20 mouse cellular contexts compared by ENCODE assay signal in genomic region chr2:152800762-152801113, GRCm38 (mm10). TPM values are rescaled to one million over a fixed set of nuclear protein-coding genes. Genes with fewer than 3 reads are reported as not detected.
DNase-seq lines count a peak whose midpoint lies in the region; ATAC-seq and TF ChIP-seq lines count a peak whose summit lies in the region.
"Had no signal": no experiment of that assay in that cellular context is flagged by ENCODE, and none has a peak within 500 bp of the region (broad histone marks: within the 10 kb centered on the region; RNA-seq: fewer than 3 reads in every experiment).

No protein-coding gene starts in this region.

- H3K36me3 ChIP-seq in intestine, postnatal 0 days (ENCODE audit: control insufficient read depth, insufficient read depth): no peaks in the 10 kb centered on the region
- H3K36me3 ChIP-seq in intestine, embryonic 15.5 days: no peaks in the 10 kb centered on the region
- no peaks in the 10 kb centered on the region for H3K36me3 ChIP-seq in lung, postnatal 0 days (ENCODE audit: insufficient read depth, low read length)
- H3K36me3 ChIP-seq: forebrain, embryonic 12.5 days had no signal

- H3K4me1 ChIP-seq in intestine, postnatal 0 days (replicated peaks; ENCODE audit: control insufficient read depth, insufficient read depth, low read length): peaks cover 4% of the 10 kb centered on the region; the same call in 1 of the 2 replicates
- peaks cover 17% of the 10 kb centered on the region for H3K4me1 ChIP-seq in intestine, embryonic 15.5 days (replicated peaks)
- peaks cover 15% of the 10 kb centered on the region for H3K4me1 ChIP-seq in lung, postnatal 0 days (ENCODE audit: insufficient read depth, low read depth, low read length)

- no peak overlapping the region for H3K4me2 ChIP-seq in intestine, postnatal 0 days (replicated peaks; ENCODE audit: low read depth)
- H3K4me2 ChIP-seq in intestine, embryonic 15.5 days (replicated peaks): no peak overlapping the region
- no peak overlapping the region for H3K4me2 ChIP-seq in lung, postnatal 0 days (replicated peaks; ENCODE audit: low read depth, low read length)
- H3K4me2 ChIP-seq: embryonic facial prominence, embryonic 13.5 days; forebrain, embryonic 12.5 days; heart, embryonic 12.5 days; hindbrain, embryonic 14.5 days had no signal

- no peak overlapping the region for H3K9ac ChIP-seq in intestine, postnatal 0 days (ENCODE audit: low read depth, low read length)
- no peak overlapping the region for H3K9ac ChIP-seq in intestine, embryonic 15.5 days
- no peak overlapping the region for H3K9ac ChIP-seq in lung, postnatal 0 days (replicated peaks; ENCODE audit: low read depth)
- H3K9ac ChIP-seq: embryonic facial prominence, embryonic 13.5 days; forebrain, embryonic 12.5 days; heart, embryonic 12.5 days; hindbrain, embryonic 14.5 days had no signal

- TF ChIP-seq EP300 in lung, postnatal 0 days (IDR thresholded peaks at IDR 0.05): no peak

- H3K27me3 ChIP-seq in intestine, postnatal 0 days (replicated peaks; ENCODE audit: control insufficient read depth, insufficient read depth, low read length): no peaks in the 10 kb centered on the region
- H3K27me3 ChIP-seq in intestine, embryonic 15.5 days (replicated peaks): no peaks in the 10 kb centered on the region
- H3K27me3 ChIP-seq in lung, postnatal 0 days (replicated peaks; ENCODE audit: insufficient read depth, low read length): no peaks in the 10 kb centered on the region
- H3K27me3 ChIP-seq: embryonic facial prominence, embryonic 13.5 days; forebrain, embryonic 12.5 days; heart, embryonic 12.5 days had no signal

- DNase-seq in CD4-positive, CD25-positive, alpha-beta regulatory T cell, adult 2 months (ENCODE audit: low read depth, low spot score): peak; percentile 28
- no peak for DNase-seq in lung, postnatal 0 days (ENCODE audit: low spot score)
- DNase-seq in lung, adult 18-20 months: no peak
- DNase-seq: adrenal gland, adult 2 months; adrenal gland, postnatal 25 days; B cell, adult 2 months; cerebellum, adult 18-20 months; cerebellum, postnatal 36 days; gastrocnemius, postnatal 10 days had no signal

- H3K27ac ChIP-seq in intestine, postnatal 0 days (ENCODE audit: low read depth, low read length): no peak overlapping the region
- no peak overlapping the region for H3K27ac ChIP-seq in intestine, embryonic 15.5 days
- H3K27ac ChIP-seq in lung, postnatal 0 days (ENCODE audit: low read length): no peak overlapping the region
- H3K27ac ChIP-seq: embryonic facial prominence, embryonic 13.5 days; forebrain, embryonic 12.5 days; hindbrain, embryonic 14.5 days had no signal

- no peak overlapping the region for H3K4me3 ChIP-seq in intestine, postnatal 0 days (ENCODE audit: low read depth, low read length)
- H3K4me3 ChIP-seq in intestine, embryonic 15.5 days (replicated peaks): no peak overlapping the region
- no peak overlapping the region for H3K4me3 ChIP-seq in lung, postnatal 0 days (ENCODE audit: low read depth, low read length)
- H3K4me3 ChIP-seq: embryonic facial prominence, embryonic 13.5 days; forebrain, embryonic 12.5 days; heart, embryonic 12.5 days had no signal

- TF ChIP-seq CTCF in intestine, postnatal 0 days (IDR thresholded peaks at IDR 0.05; ENCODE audit: low read depth): 0 out of 2 replicates have a peak, but pooled peaks have one; percentile 11
- 0 out of 2 replicates have a peak, but pooled peaks have one; percentile 9 for TF ChIP-seq CTCF in lung, postnatal 0 days (IDR thresholded peaks at IDR 0.05)

- no peak for ATAC-seq in CD4-positive, CD25-positive, alpha-beta regulatory T cell, adult 4 months
- ATAC-seq in intestine, postnatal 0 days: no peak
- ATAC-seq in intestine, embryonic 15.5 days: no peak
- ATAC-seq in lung, postnatal 0 days: no peak
- ATAC-seq in granulocyte monocyte progenitor cell, adult 5-6 weeks (replicated peaks; ENCODE audit: poor library complexity, severe bottlenecking): no peak
- ATAC-seq: forebrain, embryonic 16.5 days; inflammation-experienced regulatory T-cells, adult 6 months had no signal

- no peaks in the 10 kb centered on the region for H3K9me3 ChIP-seq in intestine, postnatal 0 days (ENCODE audit: control insufficient read depth)
- no peaks in the 10 kb centered on the region for H3K9me3 ChIP-seq in intestine, embryonic 15.5 days
- no peaks in the 10 kb centered on the region for H3K9me3 ChIP-seq in lung, postnatal 0 days (ENCODE audit: low read length)
- H3K9me3 ChIP-seq: embryonic facial prominence, embryonic 13.5 days; forebrain, embryonic 12.5 days; heart, embryonic 12.5 days had no signal

RNA-seq across cellular contexts. Expression of gene Bcl2l1, which starts 30.8 kb away (rescaled TPM):
- polyA plus RNA-seq in CD4-positive, CD25-positive, alpha-beta regulatory T cell, adult 4 months (2017; shearing (Covaris generic)): 10 to 100 TPM; 55.5 to 75.0 TPM
- 58.5 and 62.5 TPM in 2 replicates for polyA plus RNA-seq in intestine, postnatal 0 days (2015; fragmentation: Nextera tagmentation; extraction: Ambion mirVana)
- polyA plus RNA-seq in intestine, embryonic 15.5 days (2015; fragmentation: Nextera tagmentation; extraction: Ambion mirVana): 61.9 and 64.0 TPM in 2 replicates
- 100 and 103 TPM in 2 replicates for polyA plus RNA-seq in lung, postnatal 0 days (2015; fragmentation: Nextera tagmentation; extraction: Ambion mirVana)
- 13.2 and 27.8 TPM in 2 replicates for total RNA-seq in granulocyte monocyte progenitor cell, adult 5-6 weeks (2014; fragmentation: Nextera tagmentation)
- total RNA-seq in granulocyte monocyte progenitor cell, adult 5-6 weeks (2017): 10.3 and 25.2 TPM in 2 replicates

RNA-seq across cellular contexts. Expression of gene Cox4i2, which starts 46.8 kb away (rescaled TPM):
- under 1 TPM in 1 of 2 experiments, not detected in 1; 0.46 TPM for polyA plus RNA-seq in CD4-positive, CD25-positive, alpha-beta regulatory T cell, adult 4 months (2017; shearing (Covaris generic))
- 9.3 and 9.5 TPM in 2 replicates for polyA plus RNA-seq in intestine, postnatal 0 days (2015; fragmentation: Nextera tagmentation; extraction: Ambion mirVana)
- polyA plus RNA-seq in intestine, embryonic 15.5 days (2015; fragmentation: Nextera tagmentation; extraction: Ambion mirVana): 12.2 and 14.2 TPM in 2 replicates
- 204 and 228 TPM in 2 replicates for polyA plus RNA-seq in lung, postnatal 0 days (2015; fragmentation: Nextera tagmentation; extraction: Ambion mirVana)
- 6.8 and 13.0 TPM in 2 replicates for total RNA-seq in granulocyte monocyte progenitor cell, adult 5-6 weeks (2014; fragmentation: Nextera tagmentation)
- total RNA-seq in granulocyte monocyte progenitor cell, adult 5-6 weeks (2017): 6.0 TPM in 1 of 2 replicates, not detected in the other
- total RNA-seq: hematopoietic stem cell, adult 5-6 weeks had no signal
- polyA plus RNA-seq: inflammation-experienced regulatory T-cells, adult 6 months had no signal

RNA-seq across cellular contexts. Expression of gene Tpx2, which starts 47.0 kb away (rescaled TPM):
- 1 to 10 TPM; 4.0 to 9.7 TPM for polyA plus RNA-seq in CD4-positive, CD25-positive, alpha-beta regulatory T cell, adult 4 months (2017; shearing (Covaris generic))
- 15.3 and 16.1 TPM in 2 replicates for polyA plus RNA-seq in intestine, postnatal 0 days (2015; fragmentation: Nextera tagmentation; extraction: Ambion mirVana)
- polyA plus RNA-seq in intestine, embryonic 15.5 days (2015; fragmentation: Nextera tagmentation; extraction: Ambion mirVana): 60.1 and 67.6 TPM in 2 replicates
- polyA plus RNA-seq in lung, postnatal 0 days (2015; fragmentation: Nextera tagmentation; extraction: Ambion mirVana): 3.1 and 5.7 TPM in 2 replicates
- total RNA-seq in granulocyte monocyte progenitor cell, adult 5-6 weeks (2014; fragmentation: Nextera tagmentation): 51.4 and 56.0 TPM in 2 replicates
- total RNA-seq in granulocyte monocyte progenitor cell, adult 5-6 weeks (2017): 96.9 and 105 TPM in 2 replicates

Comparison
In these comparisons a context has a peak if more than half of its experiments do, and no peak if none do; other contexts are left out.
1. RNA of gene Cox4i2, which starts 46.8 kb away (polyA plus RNA-seq): 204 to 228 TPM in lung, postnatal 0 days; 12.2 to 14.2 TPM in intestine, embryonic 15.5 days, 9.3 to 9.5 TPM in intestine, postnatal 0 days and 0.46 TPM in CD4-positive, CD25-positive, alpha-beta regulatory T cell, adult 4 months; every median in the first group is over 10 times any median in the second.